Mouse (Mus musculus): ENCODE data around the gene Tmf1.

DNA sequence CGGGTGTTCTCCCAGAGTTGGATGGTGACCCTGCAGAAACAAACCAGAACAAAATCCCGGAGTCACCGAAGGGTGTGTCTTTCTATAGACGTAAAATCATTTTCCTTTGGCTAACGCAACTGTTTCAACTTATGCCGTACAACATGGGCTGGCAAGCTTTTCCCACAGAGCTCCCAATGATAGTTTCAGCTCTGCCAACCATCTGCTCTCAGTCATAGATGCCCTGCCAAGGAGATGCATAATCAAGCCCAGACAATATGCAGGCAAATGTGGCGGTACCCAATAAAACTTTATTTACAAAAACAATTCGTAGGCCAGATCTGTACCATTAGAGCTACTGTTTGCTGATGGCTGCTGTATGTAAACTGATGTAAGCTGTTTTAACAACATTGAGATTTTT lies 66.7 kb downstream of the Tmf1 start:
- no peak for TF ChIP-seq MAFK (IDR thresholded peaks at IDR 0.05; ENCODE audit: insufficient read depth, low read depth, low read length)
- TF ChIP-seq ZNF384 (IDR thresholded peaks at IDR 0.05; ENCODE audit: low read depth, low read length): no peak
- TF ChIP-seq CHD2 (IDR thresholded peaks at IDR 0.05; ENCODE audit: low read depth, low read length): no peak
